Mouse (Mus musculus): Measurements from ENCODE around the gene Cyp2c54.
"Not testable (repeated sequence)": the region's sequence is repeated elsewhere in the genome, so short reads cannot be mapped to it uniquely, and the experiment has no call there.

Gene Cyp2c54

GRCm38 (mm10) chr19:40073701-40074100, at the start of gene Cyp2c54:
TSS of gene Cyp2c54 (minus strand) at chr19:40073827.
- DNase-seq, result no peak

DNA sequence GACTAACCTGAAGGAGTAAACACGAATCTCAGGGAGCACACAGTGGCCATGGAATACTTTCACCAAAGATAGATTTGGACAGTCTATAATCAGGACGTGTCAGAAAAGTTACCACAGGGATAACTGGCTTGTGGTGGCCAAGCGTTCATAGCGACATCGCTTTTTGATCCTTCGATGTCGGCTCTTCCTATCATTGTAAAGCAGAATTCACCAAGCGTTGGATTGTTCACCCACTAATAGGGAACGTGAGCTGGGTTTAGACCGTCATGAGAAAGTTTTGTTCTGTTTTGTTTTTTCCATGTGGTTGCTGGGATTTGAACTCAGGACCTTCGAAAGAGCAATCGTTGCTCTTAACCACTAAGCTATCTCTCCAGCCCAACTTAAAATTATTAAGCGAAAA, 46.0 kb upstream of the Cyp2c54 start:
- DNase-seq, result not testable (repeated sequence)

DNA sequence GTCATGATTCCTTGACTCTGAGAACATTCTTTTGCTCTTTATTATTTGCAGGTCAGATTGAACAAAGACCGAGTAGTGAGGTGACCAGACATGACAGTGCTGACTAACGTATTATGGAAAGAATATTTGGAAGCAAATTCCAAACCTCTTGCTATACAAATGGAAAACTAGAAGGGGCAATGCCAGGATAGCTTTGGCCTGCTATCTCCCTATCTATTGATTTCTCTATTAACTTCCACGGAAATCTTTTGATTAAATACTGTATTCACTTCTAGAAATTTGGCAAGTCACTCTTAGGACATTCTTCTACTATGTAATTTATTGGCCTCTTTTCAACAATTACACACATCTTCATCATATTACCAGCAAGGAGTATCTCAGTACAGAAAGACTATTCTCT, 17.5 kb upstream of the Cyp2c54 start:
- DNase-seq, result no peak

DNA sequence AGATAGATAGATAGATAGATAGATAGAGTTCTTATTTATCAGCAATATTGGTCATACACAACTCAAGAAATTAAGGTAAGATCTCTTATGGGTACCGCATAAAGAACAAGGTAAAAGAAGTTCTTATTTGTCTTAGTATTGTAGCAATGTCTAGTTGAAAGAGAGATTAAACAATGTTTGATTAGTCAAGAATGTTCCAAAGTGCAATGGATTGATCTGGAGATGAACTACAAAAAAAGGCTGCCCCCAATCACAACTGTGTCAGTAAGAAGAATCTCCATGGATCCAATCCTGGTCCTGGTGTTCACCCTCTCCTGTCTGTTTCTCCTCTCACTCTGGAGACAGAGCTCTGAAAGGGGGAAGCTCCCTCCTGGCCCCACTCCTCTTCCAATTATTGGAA, 15.8 kb upstream of the Cyp2c54 start, which contains the start of gene Cyp2c50:
Gene Cyp2c50, plus strand, starts transcription at position 268 of the 400 bp plus-strand sequence.
- DNase-seq, result not testable (repeated sequence)

GRCm38 (mm10) chr19:40088381-40088780, 14.8 kb upstream of the Cyp2c54 start:
- DNase-seq, result no peak

DNA sequence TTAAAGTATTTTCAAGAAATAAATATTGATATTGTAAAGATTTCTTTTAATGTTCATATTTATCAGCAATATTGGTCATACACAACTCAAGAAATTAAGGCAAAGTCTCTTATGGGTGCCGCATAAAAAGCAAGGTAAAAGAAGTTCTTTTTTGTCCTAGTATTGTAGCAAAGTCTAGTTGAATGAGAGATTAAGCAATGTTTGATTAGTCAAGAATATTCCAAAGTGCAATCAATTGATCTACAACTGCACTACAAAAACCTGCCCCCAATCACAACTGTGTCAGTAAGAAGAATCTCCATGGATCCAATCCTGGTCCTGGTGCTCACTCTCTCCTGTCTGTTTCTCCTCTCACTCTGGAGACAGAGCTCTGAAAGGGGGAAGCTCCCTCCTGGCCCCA, 81.5 kb downstream of the Cyp2c54 start, which contains the start of gene Cyp2c37:
Gene Cyp2c37, plus strand, starts transcription at position 285 of the 400 bp plus-strand sequence.
- not testable (repeated sequence) for DNase-seq

DNA sequence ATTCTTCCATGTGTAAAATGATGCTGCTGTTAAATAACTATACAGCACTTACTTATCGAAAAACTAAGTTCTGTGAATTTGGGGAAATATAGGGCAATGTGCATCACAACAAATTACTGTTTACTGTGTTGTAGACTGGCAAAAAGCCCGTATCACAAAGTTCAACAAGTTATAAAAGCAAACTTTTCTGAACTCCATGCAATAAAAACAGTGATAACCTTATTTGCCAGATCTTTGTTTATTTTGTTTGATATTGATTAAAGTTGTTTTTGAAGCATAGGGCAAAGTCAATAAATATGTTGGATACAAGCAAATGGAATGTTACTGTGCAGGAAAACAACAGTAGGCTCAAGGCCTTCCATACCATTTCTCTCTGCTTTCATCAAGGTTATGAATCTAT, 84.2 kb downstream of the Cyp2c54 start:
- DNase-seq, result no peak

All from cerebellum, postnatal 10 days (tissue).